Mouse (Mus musculus): ENCODE measurements around the gene Wif1.

- TF ChIP-seq GATA1 (IDR thresholded peaks at IDR 0.05; ENCODE audit: borderline replicate concordance, low read length) (no peak), CTCF (IDR thresholded peaks at IDR 0.05; ENCODE audit: low read depth, low read length) (no peak), TAL1 (conservative IDR thresholded peaks at IDR 0.05; ENCODE audit: low read depth, low read length) (no peak)
Measured at GRCm38 (mm10) chr10:121031802-121032201, 2.0 kb upstream of the Wif1 start.

Measured in G1E (cell line).